Mouse (Mus musculus): ENCODE results near the gene Slc25a28.

Gene Slc25a28

GRCm38 (mm10) chr19:43678467-43679003 lies 3.9 kb upstream of the Slc25a28 start:
- CTCF ChIA-PET = no interaction called here

GRCm38 (mm10) chr19:43675525-43676400 lies 1.1 kb upstream of the Slc25a28 start:
- CTCF ChIA-PET = interaction anchor here (1.1 to 1.7 kb wide), 2 partner anchors 30 to 73 kb away, joined by 3 to 4 read pairs; no protein-coding TSS in a partner anchor

GRCm38 (mm10) chr19:43674316-43674689 lies 378 bp downstream of the Slc25a28 start:
- CTCF ChIA-PET = interaction anchor here (0.5 to 1.7 kb wide), 5 partner anchors 21 to 74 kb away, joined by 3 to 5 read pairs (median 3); no protein-coding TSS in a partner anchor

GRCm38 (mm10) chr19:43673513-43674315 lies 967 bp downstream of the Slc25a28 start:
- CTCF ChIA-PET = interaction anchor here (0.5 to 1.7 kb wide), 6 partner anchors 22 to 1904 kb away, joined by 3 to 5 read pairs (median 4); no protein-coding TSS in a partner anchor

- CTCF ChIA-PET = no interaction called here
Observed at GRCm38 (mm10) chr19:43671054-43671453, 3.6 kb downstream of the Slc25a28 start.

- CTCF ChIA-PET = no interaction called here
Observed at GRCm38 (mm10) chr19:43669136-43669759, 5.4 kb downstream of the Slc25a28 start.

- CTCF ChIA-PET = interaction anchor here (0.9 kb wide), 1 partner anchor 99 kb away, joined by 5 read pairs; no protein-coding TSS in a partner anchor
Observed at GRCm38 (mm10) chr19:43667430-43667809, 7.3 kb downstream of the Slc25a28 start.

GRCm38 (mm10) chr19:43666661-43667429 lies 7.8 kb downstream of the Slc25a28 start:
- CTCF ChIA-PET = no interaction called here

- CTCF ChIA-PET = no interaction called here
Observed at GRCm38 (mm10) chr19:43665441-43666048, 9.1 kb downstream of the Slc25a28 start.

GRCm38 (mm10) chr19:43663471-43663870 lies 11.2 kb downstream of the Slc25a28 start:
- CTCF ChIA-PET = no interaction called here

GRCm38 (mm10) chr19:43662176-43662967 lies 12.3 kb downstream of the Slc25a28 start:
- CTCF ChIA-PET = no interaction called here

GRCm38 (mm10) chr19:43660774-43661173 lies 13.9 kb downstream of the Slc25a28 start:
- CTCF ChIA-PET = no interaction called here

- CTCF ChIA-PET = no interaction called here
Observed at GRCm38 (mm10) chr19:43659632-43660031, 15.0 kb downstream of the Slc25a28 start.

GRCm38 (mm10) chr19:43655735-43656492 lies 18.8 kb downstream of the Slc25a28 start:
- CTCF ChIA-PET = interaction anchor here (0.6 to 2.1 kb wide), 5 partner anchors 10 to 251 kb away, joined by 3 to 8 read pairs (median 4); no protein-coding TSS in a partner anchor

- CTCF ChIA-PET = no interaction called here
Observed at GRCm38 (mm10) chr19:43651241-43651785, 23.4 kb downstream of the Slc25a28 start.

- CTCF ChIA-PET = no interaction called here
Observed at GRCm38 (mm10) chr19:43648343-43648742, 26.3 kb downstream of the Slc25a28 start.

- CTCF ChIA-PET = interaction anchor here (0.6 kb wide), 1 partner anchor 76 kb away, joined by 4 read pairs; no protein-coding TSS in a partner anchor
Observed at GRCm38 (mm10) chr19:43647261-43647660, 27.4 kb downstream of the Slc25a28 start.

- CTCF ChIA-PET = interaction anchor here (0.6 to 1.8 kb wide), 5 partner anchors 9 to 125 kb away, joined by 3 to 8 read pairs (median 4); partner anchors contain the start of gene Slc25a28
Observed at GRCm38 (mm10) chr19:43646852-43647251, 27.8 kb downstream of the Slc25a28 start.

Data from spleen, embryonic (tissue).